Comparison of ENCODE assay signal across 8 mouse cellular contexts in the genomic region with DNA sequence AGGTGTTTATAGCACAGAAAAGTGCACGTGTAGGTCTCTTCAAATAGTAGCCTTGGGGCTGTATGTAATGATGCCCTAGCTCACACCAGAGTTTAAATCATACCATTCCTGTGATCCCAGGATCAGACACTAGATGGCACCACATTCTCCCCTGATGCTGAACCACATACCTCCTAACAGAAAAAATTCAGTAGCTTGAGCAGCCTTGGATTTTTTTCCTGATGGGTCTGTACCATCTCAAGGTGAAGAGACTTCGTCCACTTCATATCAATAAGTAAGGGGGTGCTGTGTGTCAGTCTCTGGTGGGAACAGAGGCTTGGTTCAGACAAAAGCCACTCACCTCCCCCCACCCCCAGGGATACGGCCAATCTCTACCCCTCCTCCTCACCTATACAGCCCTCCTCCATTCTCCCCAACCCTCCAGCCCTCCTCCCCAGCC. TPM values are rescaled to one million over a fixed set of nuclear protein-coding genes. Genes with fewer than 3 reads are reported as not detected.
A peak's percentile ranks its signal among the peaks of the same experiment; 100 is the strongest.
DNase-seq lines count a peak whose midpoint lies in the region; ATAC-seq and TF ChIP-seq lines count a peak whose summit lies in the region.

No protein-coding gene starts in this region.

- no peaks in the 10 kb centered on the region for H3K9me3 ChIP-seq in forebrain, embryonic 11.5 days (ENCODE audit: control insufficient read depth, low read length)
- H3K9me3 ChIP-seq in hindbrain, embryonic 11.5 days (ENCODE audit: control insufficient read depth, low read length), result no peaks in the 10 kb centered on the region

- H3K9ac ChIP-seq in forebrain, embryonic 11.5 days (ENCODE audit: low read length), result no peak overlapping the region
- no peak overlapping the region for H3K9ac ChIP-seq in hindbrain, embryonic 11.5 days (ENCODE audit: low read depth, low read length)

- peak; percentile 83 for TF ChIP-seq CTCF in layer of hippocampus, adult 2 months (conservative IDR thresholded peaks at IDR 0.05)
- peak; percentile 33; the same call in 1 of the 2 replicates for TF ChIP-seq CTCF in lung, adult 2 months (IDR thresholded peaks at IDR 0.05; ENCODE audit: insufficient read depth, low read length)

- H3K4me2 ChIP-seq in forebrain, embryonic 11.5 days (ENCODE audit: low read depth, low read length, severe bottlenecking), result no peak overlapping the region
- H3K4me2 ChIP-seq in hindbrain, embryonic 11.5 days (replicated peaks; ENCODE audit: low read depth, low read length), result no peak overlapping the region

- no peak for TF ChIP-seq POLR2A in lung, adult 2 months (IDR thresholded peaks at IDR 0.05; ENCODE audit: borderline replicate concordance, extremely low read depth, low read depth, low read length)

- H3K4me3 ChIP-seq in forebrain, embryonic 11.5 days (ENCODE audit: low read depth, low read length), result no peak overlapping the region
- no peak overlapping the region for H3K4me3 ChIP-seq in hindbrain, embryonic 11.5 days (ENCODE audit: low read depth, low read length)
- no peak overlapping the region; the same call in 1 of the 2 replicates for H3K4me3 ChIP-seq in layer of hippocampus, adult 2 months
- H3K4me3 ChIP-seq in lung, adult 2 months (replicated peaks; ENCODE audit: extremely low read depth, low read depth, low read length), result no peak overlapping the region

- H3K27ac ChIP-seq in forebrain, embryonic 11.5 days (ENCODE audit: low read depth, low read length), result no peak overlapping the region
- no peak overlapping the region for H3K27ac ChIP-seq in hindbrain, embryonic 11.5 days (ENCODE audit: low read depth, low read length)
- H3K27ac ChIP-seq in layer of hippocampus, adult 2 months, result no peak overlapping the region

- no peaks in the 10 kb centered on the region for H3K27me3 ChIP-seq in forebrain, embryonic 11.5 days (ENCODE audit: control insufficient read depth, insufficient read depth, low read length)
- no peaks in the 10 kb centered on the region for H3K27me3 ChIP-seq in hindbrain, embryonic 11.5 days (ENCODE audit: control insufficient read depth, insufficient read depth, low read length)

- 21% methylated on average over 3 of the region's 3 CpGs for WGBS in forebrain, embryonic 11.5 days
- WGBS in hindbrain, embryonic 11.5 days, result 32% methylated on average over 3 of the region's 3 CpGs
- WGBS in lung, adult 2 months, result 26% methylated on average over 3 of the region's 3 CpGs

- no peaks in the 10 kb centered on the region for H3K4me1 ChIP-seq in forebrain, embryonic 11.5 days (replicated peaks; ENCODE audit: control insufficient read depth, insufficient read depth, low read length)
- H3K4me1 ChIP-seq in hindbrain, embryonic 11.5 days (replicated peaks; ENCODE audit: control insufficient read depth, insufficient read depth, low read length), result no peaks in the 10 kb centered on the region
- H3K4me1 ChIP-seq in lung, adult 2 months (ENCODE audit: control insufficient read depth, insufficient read depth, low read length), result peaks cover 5% of the 10 kb centered on the region

- no peaks in the 10 kb centered on the region for H3K36me3 ChIP-seq in forebrain, embryonic 11.5 days (ENCODE audit: control insufficient read depth, insufficient read depth, low read length)
- no peaks in the 10 kb centered on the region for H3K36me3 ChIP-seq in hindbrain, embryonic 11.5 days (ENCODE audit: control insufficient read depth, insufficient read depth, low read length)

- peak; percentile 61 for ATAC-seq in forebrain, embryonic 11.5 days (replicated peaks; ENCODE audit: low FRiP score)
- peak; percentile 64 for ATAC-seq in hindbrain, embryonic 11.5 days (ENCODE audit: low FRiP score)

- DNase-seq in Muller cell, postnatal 12 days (ENCODE audit: inconsistent ontology term), result peak; percentile 65
- DNase-seq in c-Kit-positive CD71-positive TER-119-negative erythroid progenitor cells, embryonic 14.5 days (ENCODE audit: low read depth), result peak; percentile 64
- DNase-seq in forebrain, embryonic 11.5 days (ENCODE audit: low spot score), result peak; percentile 81
- peak; percentile 91 for DNase-seq in hindbrain, embryonic 11.5 days (ENCODE audit: low spot score)
- peak; percentile 80 to 87 for DNase-seq in layer of hippocampus, adult 2 months (ENCODE audit: low spot score in 2 of 2)
- peak; percentile 68 for DNase-seq in lung, adult 2 months
- DNase-seq in retina, adult 2 months (ENCODE audit: low read depth, low spot score), result peak; percentile 47
- peak; percentile 75 for DNase-seq in thymus, postnatal 4 days

RNA-seq across cellular contexts. Expression of gene Ckap4, which starts 18.3 kb away (rescaled TPM):
- polyA plus RNA-seq in forebrain, embryonic 11.5 days (2014; fragmentation: Nextera tagmentation; extraction: Ambion mirVana), result 68.0 and 77.4 TPM in 2 replicates
- 90.8 and 91.1 TPM in 2 replicates for polyA plus RNA-seq in hindbrain, embryonic 11.5 days (2014; fragmentation: Nextera tagmentation; extraction: Ambion mirVana)
- total RNA-seq in layer of hippocampus, adult 2 months (2021), result 10 to 100 TPM; 20.2 to 20.3 TPM
- polyA plus RNA-seq in lung, adult 2 months (2012; rRNA removed), result 20.9 and 26.5 TPM in 2 replicates
